Mouse (Mus musculus) layer of hippocampus, postnatal 25 days (tissue): Measurements from ENCODE around the gene Foxa2. TPM values are rescaled to one million over a fixed set of nuclear protein-coding genes. Genes with fewer than 3 reads are reported as not detected.

Source experiments
- DNase-seq, 2 experiments: peaks; one replicate each; pipeline ENCODE4 v3.0.0; 2022; ENCODE audit warnings: mixed read lengths in 2 of 2, low spot score in 1 of 2; ENCODE audit errors: extremely low spot score in 1 of 2
- total RNA-seq, 2 experiments: library from RNA; stranded (reverse); gene quantifications; 2 replicates each; pipeline ENCODE4 v1.2.3; 2021

The Foxa2 gene
- total RNA-seq, 2 experiments from 2014 or later: not detected

- DNase-seq: no peak
Observed at GRCm38 (mm10) chr2:148039351-148040235, 7.2 kb downstream of the Foxa2 start.

- no peak for DNase-seq
Observed at GRCm38 (mm10) chr2:148038366-148039310, 8.1 kb downstream of the Foxa2 start.

GRCm38 (mm10) chr2:148036611-148037160 is 10.1 kb downstream of the Foxa2 start:
- DNase-seq: no peak

- DNase-seq: no peak
Observed at GRCm38 (mm10) chr2:148030991-148031675, 15.6 kb downstream of the Foxa2 start.

- DNase-seq: no peak
Observed at GRCm38 (mm10) chr2:148030613-148030935, 16.2 kb downstream of the Foxa2 start.

GRCm38 (mm10) chr2:148029751-148030612 is 16.8 kb downstream of the Foxa2 start:
- DNase-seq: no peak

- no peak for DNase-seq
Observed at GRCm38 (mm10) chr2:148029050-148029608, 17.6 kb downstream of the Foxa2 start.

GRCm38 (mm10) chr2:148026366-148026765 is 20.4 kb downstream of the Foxa2 start:
- DNase-seq: no peak

- no peak for DNase-seq
Observed at GRCm38 (mm10) chr2:148025481-148025880, 21.3 kb downstream of the Foxa2 start.

GRCm38 (mm10) chr2:148024268-148024935 is 22.4 kb downstream of the Foxa2 start:
- DNase-seq: no peak

- DNase-seq: no peak
Observed at GRCm38 (mm10) chr2:148023340-148023806, 23.4 kb downstream of the Foxa2 start.

- no peak for DNase-seq
Observed at GRCm38 (mm10) chr2:148021919-148022570, 24.7 kb downstream of the Foxa2 start.

- no peak for DNase-seq
Observed at GRCm38 (mm10) chr2:148021016-148021415, 25.8 kb downstream of the Foxa2 start.

GRCm38 (mm10) chr2:148020125-148020524 is 26.6 kb downstream of the Foxa2 start:
- no peak for DNase-seq

- no peak for DNase-seq
Observed at GRCm38 (mm10) chr2:148017782-148018690, 28.7 kb downstream of the Foxa2 start.

- no peak for DNase-seq
Observed at GRCm38 (mm10) chr2:148013382-148013781, 33.4 kb downstream of the Foxa2 start.

- DNase-seq: no peak
Observed at GRCm38 (mm10) chr2:148009049-148009448, 37.7 kb downstream of the Foxa2 start.
